Mouse (Mus musculus) NIH3T3 (cell line): Measurements from ENCODE around the gene Vwc2.

ENCODE experiments used
- DNase-seq: peaks from one replicate; pipeline ENCODE4 v3.0.0-alpha.2; 2012; ENCODE audit warnings: low read depth

Vwc2 gene

DNA sequence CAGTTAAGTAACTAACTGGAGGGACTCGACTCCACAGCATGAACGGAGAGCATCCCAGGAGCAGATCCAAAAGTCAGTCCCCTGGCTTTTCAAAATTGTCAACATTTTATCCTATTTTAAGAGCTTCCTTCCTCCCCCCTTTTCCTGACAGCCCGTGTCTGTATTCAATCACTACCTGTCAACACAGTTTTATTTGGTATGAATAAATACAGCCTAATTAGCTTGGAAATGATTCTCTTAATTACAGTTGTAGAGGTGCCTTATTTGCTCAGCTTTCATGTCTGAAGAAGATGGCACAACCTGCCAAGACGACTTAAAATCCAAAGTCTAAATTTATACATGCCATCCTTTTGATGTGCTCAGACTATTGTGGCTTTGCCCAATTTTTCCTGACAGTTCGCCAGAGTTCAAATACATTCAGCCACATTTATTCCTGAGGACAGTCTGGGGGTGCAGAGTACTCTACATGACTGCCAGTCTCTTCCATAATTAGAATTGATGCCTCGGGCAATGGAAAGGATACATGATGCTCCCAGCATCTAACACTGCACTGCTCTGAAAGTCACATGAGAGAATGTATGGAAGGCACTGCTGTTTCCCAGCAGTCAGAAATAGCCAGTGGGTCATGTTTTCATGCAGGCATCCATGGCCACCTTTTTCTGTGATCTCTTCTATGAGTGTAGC lies 128.8 kb downstream of the Vwc2 start:
- DNase-seq: no peak

DNA sequence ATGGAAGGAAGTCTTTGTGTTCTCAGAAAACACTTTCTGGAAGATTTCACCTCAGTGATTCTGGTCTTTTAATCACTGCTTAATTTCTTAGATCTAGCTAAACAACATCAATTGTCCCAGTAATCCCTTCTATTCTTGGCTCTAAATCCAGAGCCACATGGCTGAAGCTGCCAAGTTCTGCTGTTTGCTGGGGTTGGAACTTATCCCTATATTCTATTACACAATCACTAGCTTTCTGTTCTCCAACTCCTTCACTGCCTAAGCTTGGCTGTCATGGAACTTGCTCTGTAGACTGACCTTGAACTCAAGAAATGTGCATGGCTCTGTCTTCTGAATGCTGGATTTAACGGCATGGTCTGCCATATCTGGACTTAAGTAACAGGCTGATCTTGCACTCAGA lies 143.3 kb downstream of the Vwc2 start:
- no peak for DNase-seq

DNA sequence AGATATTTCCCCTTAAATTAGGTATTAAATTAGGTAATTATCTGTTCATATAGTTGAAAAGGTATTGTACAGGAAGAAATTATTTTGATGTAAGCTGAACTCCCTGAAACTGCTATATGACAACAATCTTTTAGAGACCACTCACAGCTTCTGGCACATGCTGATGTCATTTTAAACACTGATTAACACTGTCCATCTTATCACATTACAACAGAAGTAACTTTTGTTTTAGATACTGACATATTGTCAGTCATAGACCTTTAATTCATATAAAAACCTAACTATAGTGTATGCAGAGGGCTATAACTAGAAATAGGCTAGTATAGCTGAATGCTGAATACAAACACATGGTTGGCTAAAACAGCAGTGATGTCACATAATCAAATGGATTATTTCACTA lies 166.1 kb downstream of the Vwc2 start:
- DNase-seq: no peak

DNA sequence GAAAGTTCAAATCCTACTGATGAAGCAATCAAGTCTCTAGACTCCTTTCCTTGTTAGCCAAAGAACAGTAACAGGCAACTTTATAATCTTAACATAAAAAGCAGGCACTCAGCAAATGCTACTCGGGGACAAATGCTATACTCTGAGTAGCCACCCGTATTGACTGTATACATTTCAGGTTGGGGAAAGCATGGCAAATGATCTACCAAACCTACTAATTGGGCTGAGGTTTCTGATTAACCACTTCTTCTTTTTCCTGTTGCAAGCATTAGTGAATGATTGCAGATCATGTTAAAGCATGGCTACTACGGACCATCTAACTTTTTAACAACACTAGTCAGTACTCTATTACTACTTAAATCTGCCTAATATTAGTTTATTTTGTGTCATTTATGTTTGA lies 169.5 kb downstream of the Vwc2 start:
- no peak for DNase-seq
